Mouse (Mus musculus): Measurements from ENCODE around the gene Cadm1. TPM values are rescaled to one million over a fixed set of nuclear protein-coding genes. Genes with fewer than 3 reads are reported as not detected.

Gene Cadm1
- total RNA-seq, 4 experiments from 2014 or later, result 38.4 to 69.9 (median 49.7) TPM

DNA sequence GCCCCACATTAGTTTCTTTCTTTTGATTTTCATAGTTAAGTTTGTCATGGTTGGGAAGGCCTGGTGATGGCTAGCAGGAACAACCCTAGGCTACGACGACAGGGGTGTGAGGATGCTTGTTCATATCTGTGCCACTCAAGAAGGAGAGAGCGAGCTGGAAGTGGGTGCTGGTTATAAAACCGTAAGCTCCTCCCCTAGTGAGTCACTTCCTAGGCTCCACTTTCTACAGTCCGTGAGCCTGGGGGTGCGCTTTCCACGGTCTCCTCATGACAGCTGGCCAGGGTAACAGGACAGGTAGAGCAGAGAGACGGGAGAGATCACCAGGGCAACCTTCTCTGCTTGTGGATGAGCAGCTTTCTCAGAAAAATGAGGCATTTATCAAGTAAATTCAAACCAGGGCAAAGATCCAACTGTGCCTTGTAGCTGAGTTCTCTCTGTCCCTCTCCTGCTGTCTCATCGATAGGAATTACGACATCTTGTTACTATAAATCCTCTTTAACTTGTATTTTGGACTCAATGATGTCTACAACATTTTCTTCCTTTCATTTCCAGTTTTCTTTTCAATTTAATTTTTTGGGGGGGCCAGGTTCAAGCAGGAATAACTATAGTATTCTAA lies 23.1 kb downstream of the Cadm1 start:
- no peak for DNase-seq

DNA sequence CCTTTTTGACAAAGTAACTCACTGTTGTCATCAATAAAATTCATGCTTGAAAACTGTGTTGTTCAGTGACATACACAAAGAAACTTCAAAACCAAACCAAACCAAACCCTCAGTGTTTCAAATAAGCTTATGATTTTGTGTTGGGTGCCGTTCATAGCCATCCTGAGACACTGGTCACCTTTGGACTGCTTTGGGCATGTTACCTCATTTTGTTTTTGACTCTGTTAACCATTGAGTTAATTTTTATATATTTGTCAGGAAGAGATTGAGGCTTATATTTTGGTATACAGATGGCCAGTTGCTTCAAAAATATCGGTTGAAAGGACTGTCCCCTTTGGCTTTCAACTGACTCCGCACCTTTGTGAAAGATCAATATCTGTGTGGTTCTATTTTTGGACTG lies 30.8 kb downstream of the Cadm1 start:
- DNase-seq, result no peak

DNA sequence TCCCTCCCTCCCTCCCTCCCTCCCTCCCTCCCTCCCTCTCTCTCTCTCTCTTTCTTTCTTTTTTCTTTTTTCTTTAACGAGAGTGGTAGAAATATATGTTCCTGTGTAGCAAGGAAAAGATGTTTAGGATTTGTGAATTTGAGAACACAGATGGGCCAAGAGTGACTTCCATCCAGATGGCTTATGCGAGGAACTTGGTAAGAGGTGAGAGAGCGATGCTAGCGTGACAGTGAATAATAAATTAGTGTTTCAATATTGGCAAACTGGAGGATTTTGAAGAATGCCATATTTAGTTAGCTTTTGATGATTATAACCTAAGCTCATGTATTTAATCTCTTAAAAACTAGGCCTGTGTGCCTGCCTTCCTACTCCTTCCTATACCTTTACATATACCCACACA lies 31.6 kb downstream of the Cadm1 start:
- DNase-seq, result no peak

DNA sequence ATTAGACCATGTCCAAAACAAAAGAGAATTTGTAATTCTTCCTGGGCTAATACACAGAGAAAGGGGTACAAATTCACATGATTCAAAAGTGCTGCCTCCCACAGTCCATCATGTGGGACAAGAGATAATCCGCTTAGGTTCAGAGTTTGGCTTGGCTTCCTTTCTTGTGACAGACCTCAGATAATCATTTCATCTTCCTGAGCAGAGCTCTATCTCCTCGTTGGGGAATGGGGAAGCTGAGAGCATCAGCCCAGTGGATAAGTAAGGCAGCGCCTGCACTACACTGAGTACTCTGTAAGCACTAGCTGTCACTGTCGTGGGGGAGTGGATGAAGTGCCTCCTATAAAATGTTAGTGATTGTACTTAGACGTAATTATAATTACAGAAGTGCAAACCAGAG lies 35.1 kb downstream of the Cadm1 start:
- DNase-seq, result no peak

DNA sequence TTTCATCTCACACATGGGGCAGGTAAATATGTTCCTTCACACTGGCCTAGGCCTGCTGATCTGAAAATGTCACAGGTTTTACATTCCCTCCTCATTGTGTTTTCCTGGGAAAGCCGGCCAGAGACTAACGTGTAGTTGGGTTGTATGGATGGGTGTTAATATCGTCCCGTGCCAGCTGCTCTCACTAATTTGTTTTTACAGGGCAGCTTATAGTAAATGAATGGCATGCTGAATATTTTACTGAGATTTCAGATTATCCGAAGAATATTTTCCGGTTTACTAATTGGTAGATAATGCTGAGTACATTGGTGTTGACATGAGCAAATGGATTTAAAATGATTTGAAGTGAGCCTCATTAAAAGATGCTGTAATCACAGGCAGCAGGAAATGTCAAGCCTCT lies 37.9 kb downstream of the Cadm1 start:
- no peak for DNase-seq

DNA sequence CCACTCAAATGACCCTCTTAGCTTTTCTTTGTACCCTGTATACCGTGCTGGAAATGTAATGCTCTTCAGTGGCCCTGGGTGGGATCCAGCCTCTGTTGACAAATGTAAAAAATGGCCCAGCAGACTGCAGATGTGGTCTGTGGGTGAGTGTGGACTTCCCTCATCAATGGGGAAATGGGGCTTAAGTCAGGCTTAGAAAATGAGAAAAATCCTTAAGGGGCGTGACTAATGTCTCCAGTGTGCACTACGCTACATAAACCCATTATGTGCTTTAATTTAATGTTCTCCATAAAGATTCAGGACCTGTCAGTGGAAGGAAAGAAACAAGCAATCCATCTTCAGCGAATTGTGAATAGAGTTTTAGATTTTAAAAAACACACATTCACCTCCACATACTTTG lies 40.2 kb downstream of the Cadm1 start:
- no peak for DNase-seq

DNA sequence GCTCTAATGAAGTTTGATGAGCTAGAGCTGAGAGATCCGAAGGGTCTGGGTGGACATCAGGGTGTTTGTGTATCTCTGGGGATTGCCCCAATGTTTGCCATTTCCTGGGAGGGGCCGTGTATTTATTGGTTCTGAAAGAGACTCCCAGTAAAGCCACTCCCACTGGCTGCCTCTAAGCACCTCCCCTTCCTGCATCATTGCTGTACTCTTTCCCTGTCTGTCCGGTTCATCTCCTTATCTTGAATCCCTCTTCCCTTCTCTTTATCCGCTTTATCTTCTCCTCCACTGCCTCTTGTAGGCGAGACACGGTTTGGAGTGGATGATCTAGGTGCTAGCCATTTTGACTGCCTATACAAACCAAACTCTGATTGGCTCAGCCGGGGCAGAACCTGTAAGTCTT lies 41.5 kb downstream of the Cadm1 start:
- DNase-seq, result no peak

DNA sequence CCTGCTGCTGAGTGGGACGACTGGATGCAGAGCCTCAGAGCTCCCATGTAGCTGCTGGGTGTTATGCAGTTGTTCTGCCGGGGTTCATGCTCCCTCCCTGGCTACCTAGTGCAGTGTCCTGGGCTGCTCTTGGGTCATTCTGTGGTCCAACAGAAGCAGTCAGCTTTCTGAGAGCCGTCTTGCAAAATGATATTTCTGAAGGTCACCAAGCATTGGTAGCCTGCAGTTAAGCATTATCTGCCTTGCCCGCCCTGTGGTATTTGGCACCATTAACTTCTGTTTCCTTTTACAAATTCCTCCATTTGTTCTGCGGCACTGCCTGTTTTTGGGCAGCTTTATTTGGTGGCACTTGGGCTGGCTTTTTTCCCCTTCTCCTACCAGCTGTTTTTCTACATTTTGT lies 42.2 kb downstream of the Cadm1 start:
- DNase-seq, result no peak

DNA sequence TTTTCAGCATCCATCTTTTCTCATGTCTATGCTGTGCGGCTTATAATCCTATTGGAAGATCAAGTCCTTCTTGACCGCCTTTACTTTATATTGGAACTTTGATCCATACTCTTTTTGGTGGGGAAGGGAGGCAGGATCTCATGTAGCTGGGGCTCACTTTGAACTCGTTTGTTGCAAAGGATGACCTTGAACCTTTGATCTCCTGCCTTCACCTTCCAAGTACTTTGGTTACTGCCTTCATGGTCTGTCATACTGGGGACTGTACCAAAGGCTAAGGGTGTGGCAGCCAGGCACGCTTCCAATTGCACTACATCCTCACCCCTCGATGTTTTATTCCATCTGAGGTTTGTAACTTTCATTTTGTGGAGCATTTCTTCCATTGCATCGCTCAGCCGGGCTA lies 43.5 kb downstream of the Cadm1 start:
- no peak for DNase-seq

DNA sequence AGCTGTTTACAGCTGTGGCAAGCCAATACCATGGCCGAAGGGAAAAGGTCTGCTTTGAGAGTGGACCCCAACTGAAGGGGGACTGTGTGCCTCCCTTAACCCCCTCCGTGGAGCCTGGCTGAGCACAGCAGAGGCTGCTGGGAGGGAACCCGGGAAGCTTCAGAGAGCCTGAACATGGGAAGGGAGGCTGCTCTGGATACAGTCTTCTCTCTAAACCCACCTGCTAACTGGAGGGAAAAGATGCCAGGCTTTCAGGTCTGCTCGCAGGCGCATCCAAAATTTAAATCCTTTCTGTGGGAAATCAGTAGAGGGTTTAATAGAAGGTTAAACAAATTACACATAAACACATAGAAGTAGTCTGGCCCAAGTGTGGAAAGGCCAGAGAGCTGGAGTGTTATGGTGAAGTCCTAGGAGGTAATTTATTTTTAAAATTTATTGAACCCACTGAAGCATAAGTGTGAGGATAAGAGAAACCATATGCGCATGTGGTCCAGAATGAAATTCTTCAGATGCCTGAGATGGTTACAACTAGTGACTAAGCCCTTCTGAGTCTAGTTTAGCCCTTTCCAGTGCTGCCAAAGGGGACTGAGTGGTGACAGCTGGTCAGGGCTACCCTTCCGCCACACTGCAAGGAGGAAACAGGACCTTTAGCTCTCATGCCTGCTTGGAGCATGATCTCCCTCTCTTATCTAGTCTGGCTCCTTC lies 44.9 kb downstream of the Cadm1 start:
- DNase-seq, result no peak

DNA sequence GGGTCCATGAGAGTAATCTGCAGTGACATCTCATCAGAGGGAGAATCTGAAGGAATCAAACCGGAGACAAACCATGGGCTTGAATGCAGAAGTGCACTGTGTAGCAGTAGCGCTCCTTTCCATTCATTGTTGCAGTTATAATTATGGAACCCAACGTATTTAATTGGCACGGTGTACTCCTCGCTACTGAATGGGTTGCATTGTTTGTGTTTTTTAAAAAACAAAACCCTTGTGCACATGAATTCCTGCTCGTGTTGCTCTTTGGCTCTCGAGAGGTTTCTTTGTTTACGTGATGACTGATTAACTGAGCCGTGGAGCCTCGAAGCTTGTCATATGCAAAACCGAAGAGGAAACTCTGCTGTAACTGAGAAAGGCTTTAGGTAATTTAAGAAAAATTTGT lies 45.8 kb downstream of the Cadm1 start:
- no peak for DNase-seq

DNA sequence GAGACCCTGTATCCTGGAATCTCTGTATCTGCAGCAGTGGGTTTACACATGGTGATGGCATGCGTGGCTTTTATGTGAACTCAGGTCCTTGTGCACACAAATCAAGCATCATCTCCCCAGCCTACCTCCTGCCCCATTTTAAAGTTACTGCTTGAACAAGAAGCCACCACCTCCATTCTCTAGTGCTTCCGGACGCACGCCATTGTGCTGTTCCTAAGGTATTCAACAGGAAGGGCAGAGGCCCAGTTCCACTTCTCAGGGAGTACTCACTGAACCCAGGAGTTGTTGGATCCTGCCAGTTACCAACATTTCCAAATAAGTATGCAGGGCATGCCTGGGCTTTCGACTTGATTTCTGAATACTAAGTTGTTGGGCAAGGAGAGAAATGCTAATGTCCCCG lies 49.5 kb downstream of the Cadm1 start:
- DNase-seq, result no peak

DNA sequence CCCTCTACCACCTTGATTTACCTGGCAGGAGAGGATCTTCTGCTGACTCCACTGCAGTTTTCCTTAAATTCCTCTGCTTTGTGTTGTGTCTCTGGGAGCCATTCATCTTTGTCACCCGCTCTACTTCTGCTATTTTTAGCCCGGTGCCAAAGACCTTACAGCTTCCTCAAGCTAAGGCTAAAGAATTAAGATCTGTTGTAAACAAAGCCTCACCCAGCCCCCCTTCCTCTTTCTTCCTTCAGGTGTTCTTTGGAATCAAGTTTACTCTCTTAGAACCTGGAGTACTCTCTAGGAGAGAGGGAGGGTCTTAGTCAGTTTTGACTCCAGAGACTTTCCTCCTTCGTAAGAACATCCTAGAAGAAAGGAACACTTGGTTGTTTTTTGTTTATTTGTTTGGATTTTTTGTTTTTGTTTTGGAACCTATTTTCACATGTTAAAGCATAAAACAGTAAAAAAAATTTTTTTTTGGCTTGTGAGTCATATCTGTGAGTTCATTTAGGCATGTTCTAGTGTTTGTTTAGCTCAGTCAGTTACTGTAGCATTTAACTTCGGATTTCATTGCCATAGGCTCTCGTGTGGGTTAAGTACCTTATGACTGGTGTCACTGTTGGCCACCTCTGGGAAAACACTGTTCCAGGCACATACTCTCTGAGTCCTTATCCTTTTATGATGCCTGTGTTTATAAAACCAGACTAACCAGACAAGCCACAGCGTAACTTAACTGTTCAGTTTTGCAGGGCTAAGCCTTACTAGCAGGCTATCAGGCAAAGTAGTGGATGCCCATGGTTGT lies 51.8 kb downstream of the Cadm1 start:
- no peak for DNase-seq

DNA sequence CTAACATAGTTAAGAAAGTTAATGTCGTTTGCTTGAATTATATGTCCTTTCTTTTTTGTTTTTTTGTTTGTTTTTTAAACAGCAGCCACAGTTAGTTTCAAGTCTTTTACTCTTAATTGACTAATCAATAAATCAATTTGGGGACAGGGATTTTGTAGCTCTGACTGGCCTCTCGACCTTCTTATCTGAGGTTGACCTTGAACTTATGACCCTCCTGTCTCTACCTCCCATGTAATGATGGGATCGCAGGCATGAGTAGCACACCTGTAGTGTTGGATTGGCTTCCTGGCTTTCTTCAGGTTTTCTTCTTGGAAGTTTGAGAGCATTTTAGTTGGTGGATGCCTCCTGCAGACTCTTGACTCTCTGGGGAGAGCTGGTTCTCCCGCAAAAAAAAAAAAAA lies 53.3 kb downstream of the Cadm1 start:
- no peak for DNase-seq

DNA sequence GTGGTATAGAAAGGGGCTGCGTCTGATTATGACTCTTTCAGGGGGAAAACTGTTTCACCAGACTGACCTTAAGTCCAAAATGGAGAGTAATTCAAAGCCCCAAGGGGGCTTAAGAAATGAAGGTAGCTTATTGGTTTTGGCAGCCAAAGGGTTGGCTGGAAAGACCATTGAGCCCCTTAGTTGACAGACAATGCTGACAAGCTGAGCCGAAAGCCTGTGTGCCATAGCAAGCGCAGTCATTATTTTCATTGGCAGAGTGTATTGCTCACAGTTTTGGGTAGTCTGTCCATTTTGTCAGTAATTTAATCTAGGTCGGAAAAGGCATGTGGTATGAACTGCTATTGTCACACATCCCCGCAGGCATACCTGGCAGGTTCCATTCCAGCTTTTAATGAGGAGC lies 56.2 kb downstream of the Cadm1 start:
- DNase-seq, result no peak

DNA sequence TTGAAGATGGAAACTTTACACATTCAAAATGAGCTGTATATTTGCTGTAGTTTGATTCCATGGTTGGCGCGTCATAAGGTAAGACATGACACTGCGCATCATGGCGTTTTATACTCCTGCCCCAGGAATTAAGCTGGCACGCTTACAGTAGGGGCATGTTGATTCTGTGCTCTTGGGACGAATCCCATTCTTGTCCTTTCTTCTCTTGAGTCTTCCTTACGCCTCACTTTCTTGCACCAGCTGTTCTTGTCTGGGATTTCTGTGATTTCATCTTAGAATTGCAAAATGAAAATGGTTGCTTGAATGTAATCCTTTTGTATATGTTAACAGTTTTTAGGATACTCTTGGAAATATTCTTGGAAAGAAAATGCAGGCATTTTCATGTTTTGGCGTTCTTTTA lies 56.9 kb downstream of the Cadm1 start:
- DNase-seq, result no peak

DNA sequence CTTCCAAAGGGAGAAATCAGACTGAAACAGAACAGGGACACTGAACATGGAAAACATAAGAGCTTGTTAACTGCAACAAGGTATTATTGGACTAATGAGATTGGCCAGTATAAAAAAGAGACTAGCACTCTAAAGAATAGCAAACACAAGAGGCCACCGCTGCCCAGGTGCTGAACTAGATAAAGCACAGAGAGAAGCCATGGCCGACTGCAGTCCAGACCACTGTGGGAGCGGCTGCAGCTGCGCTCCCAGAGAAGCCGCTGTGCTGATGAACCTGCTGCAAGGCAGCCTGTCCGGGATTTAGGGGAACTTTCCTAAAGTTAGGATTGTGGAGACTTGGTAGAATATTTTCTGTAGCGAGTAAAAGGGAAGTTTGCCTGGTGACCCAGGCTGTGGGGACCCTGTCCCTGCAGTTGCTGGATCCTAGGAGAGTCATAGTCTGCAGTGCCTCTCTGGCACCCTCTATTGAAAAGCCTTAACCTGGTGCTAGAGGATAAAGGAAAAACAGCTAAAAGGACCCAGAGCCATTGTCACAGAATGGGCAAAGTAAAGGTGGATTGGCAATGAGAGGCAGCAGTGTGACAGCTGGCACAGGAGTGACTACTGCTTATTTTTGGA lies 57.7 kb downstream of the Cadm1 start:
- DNase-seq, result no peak

DNA sequence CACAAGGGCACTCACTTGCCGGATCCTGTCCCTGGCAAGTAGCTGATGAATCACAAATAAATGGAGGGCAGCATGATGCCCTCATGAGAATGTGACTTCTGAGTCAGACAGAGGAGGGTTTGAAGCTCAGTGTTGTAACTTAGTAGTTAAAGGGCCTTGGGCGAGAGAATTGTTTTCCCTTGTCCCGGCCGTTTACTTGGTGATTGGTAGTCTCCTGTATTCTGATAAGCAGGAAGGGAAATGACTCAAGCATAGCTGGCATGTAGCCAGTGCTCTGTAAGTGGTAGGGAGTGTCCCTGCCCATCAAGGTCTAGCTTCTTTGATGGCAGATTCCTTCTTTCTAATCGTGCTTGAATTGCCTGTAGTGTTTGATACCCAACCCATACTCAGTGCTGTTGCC lies 59.9 kb downstream of the Cadm1 start:
- peak; percentile 91 for DNase-seq

DNA sequence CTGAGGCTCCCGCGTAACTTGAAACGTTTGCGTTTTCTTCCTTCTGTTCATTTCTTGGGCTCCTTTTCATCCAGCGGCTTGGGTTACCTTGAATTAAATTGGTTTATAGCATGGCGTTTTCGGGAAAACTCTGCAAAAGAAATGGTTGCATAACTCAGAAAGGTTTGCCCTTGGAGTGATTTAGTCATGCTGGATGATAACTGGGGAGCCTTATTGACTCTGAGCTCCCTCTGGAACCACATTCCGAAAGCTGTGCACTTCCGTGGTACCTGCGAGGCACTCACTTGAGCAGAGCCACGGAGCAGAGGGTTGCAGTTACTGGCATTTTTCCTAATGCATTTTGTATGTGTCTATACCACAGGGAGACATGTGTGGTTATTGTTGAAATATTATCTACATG lies 71.6 kb downstream of the Cadm1 start:
- peak; percentile 19 for DNase-seq

DNA sequence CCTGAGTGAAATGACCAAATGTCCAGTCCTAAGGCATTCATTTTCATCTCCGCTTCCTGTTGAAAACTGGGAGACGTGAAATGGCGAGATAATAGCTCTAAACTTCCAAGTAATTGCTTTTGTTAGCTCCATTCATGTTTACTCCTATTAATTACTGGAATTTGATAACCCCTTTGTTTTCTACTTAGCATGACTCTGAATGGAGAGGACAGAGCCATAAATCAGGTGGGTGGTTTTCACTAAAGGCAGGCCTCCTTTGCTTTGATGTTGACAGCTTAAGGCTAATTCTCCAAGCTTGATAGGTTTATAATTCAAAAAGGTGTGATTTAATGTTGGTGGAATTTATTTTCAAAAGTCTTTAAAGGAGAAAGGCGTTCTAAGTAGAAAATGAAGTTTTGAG lies 74.0 kb downstream of the Cadm1 start:
- DNase-seq, result no peak

DNA sequence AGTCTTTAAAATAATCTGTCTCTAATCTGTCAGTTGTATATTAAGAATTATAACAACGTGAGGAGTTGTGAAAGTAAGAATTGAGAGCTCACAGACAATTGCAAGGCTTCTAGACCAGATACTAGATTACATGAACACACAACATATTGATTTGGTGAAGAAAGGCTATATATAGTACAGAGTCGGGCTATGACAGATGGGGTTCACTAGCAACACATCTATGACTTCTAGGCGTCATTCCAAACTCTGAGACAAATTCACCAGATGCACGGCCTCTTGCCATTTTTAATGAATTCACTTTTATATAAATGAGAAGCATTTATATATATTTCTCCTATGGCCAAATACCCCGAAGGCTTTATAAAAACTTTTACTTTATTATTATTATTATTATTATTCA lies 75.7 kb downstream of the Cadm1 start:
- no peak for DNase-seq

DNA sequence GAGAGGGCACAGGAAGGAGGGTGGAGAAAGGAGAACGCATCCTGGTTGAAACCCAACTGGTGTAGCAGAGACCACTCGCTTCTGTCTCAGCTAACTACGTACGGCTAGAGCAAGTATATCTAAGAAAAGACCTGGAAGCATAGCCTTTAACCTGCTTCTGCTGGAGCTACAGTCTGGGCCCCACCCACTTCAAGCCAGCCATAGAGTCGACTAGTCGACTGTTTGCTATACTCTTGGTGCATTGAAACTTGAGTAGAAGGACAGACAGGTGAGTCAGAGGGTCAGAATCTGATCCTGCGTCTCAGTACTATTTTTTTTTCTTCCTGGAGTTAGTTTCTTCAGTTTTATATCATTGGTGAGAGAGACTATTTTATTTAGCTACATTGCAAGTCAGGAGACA lies 78.5 kb downstream of the Cadm1 start:
- DNase-seq, result no peak

DNA sequence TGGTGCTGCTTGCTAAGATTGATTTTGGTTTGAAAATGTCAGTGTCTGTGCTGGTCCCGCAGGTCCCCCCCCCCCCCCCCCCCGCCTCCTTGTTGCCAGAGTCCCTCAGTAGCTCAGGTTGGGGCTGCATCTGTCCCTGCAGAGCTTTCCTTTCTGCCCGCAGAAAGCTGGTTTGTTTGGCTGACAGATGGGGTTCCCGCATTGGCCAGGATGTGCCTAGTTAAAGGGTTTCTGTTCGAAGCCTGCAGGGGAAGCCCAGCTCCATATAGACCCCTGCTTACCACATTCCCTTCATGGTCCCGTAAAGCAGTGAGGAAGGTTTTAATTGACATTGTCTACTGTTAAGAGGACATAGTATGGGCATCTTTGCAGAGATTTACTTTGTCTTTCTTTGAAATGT lies 78.9 kb downstream of the Cadm1 start:
- DNase-seq, result no peak

DNA sequence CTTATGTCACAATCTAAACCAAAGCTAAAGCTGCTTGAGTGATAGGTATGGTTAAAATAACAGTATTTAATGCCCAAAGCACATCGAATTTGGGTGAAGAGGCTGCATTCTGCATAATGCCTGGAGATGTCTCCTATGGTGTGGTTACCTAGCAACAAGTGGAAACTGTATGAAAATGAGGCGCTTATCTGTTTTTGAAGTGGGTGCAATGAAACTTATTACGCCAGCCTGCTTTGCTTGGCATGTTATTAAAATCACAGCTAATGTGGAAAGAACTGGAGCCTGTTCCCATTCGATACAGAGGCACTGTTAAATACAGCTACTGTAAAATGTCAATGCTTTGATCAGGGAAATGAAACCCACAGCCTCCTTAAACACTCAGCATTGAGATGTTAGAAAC lies 79.5 kb downstream of the Cadm1 start:
- DNase-seq, result no peak

Measured in adrenal gland, adult 8-10 months (tissue).